Mouse (Mus musculus): ENCODE data around the gene Dohh. TPM values are rescaled to one million over a fixed set of nuclear protein-coding genes. Genes with fewer than 3 reads are reported as not detected.
A peak's percentile ranks its signal among the peaks of the same experiment; 100 is the strongest.

Dohh gene
- polyA plus RNA-seq, 1 experiment from 2014 or later, result 67.5 TPM

DNA sequence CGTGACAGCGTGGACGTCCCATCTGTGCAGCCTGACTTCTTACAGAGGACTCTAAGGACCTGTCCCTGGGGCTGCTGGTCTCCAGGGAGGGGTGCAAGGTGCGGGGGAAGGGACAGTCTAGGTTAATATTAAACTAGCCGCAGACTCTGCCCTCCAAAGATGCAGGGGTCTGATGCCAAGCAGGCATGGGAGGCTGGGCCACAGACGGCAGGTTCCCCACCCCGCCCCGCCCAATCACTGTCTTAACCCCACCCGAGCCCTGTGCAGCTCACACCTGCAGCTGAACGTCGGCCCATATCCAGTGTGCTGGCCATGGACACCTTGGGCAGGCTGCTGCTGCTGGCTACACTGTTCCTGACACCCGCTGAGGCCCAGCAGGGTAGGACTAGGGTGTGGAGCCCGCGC, 8.6 kb downstream of the Dohh start, which contains the start of gene Smim24:
TSS of gene Smim24 (plus strand) at position 271 of the 405 bp plus-strand sequence.
- H3K9ac ChIP-seq, result peak within 1 kb of the TSS; percentile 51
- H3K4me2 ChIP-seq (replicated peaks), result peak within 1 kb of the TSS; percentile 46
- peak within 1 kb of the TSS; percentile 40; the same call in 1 of the 2 replicates for H3K27ac ChIP-seq
- ATAC-seq (ENCODE audit: low FRiP score), result no peak
- H3K36me3 ChIP-seq, result peaks cover 15% of the 10 kb centered on the region
- no peaks in the 10 kb centered on the region for H3K9me3 ChIP-seq (replicated peaks)
- H3K4me1 ChIP-seq, result peaks cover 33% of the 10 kb centered on the region
- WGBS, result 65% methylated on average over 14 of the region's 14 CpGs
- 0 out of 2 replicates have a peak, but pooled peaks cover 5% of the 10 kb centered on the region for H3K27me3 ChIP-seq
- peak within 1 kb of the TSS; percentile 7; the same call in 1 of the 2 replicates for H3K4me3 ChIP-seq

DNA sequence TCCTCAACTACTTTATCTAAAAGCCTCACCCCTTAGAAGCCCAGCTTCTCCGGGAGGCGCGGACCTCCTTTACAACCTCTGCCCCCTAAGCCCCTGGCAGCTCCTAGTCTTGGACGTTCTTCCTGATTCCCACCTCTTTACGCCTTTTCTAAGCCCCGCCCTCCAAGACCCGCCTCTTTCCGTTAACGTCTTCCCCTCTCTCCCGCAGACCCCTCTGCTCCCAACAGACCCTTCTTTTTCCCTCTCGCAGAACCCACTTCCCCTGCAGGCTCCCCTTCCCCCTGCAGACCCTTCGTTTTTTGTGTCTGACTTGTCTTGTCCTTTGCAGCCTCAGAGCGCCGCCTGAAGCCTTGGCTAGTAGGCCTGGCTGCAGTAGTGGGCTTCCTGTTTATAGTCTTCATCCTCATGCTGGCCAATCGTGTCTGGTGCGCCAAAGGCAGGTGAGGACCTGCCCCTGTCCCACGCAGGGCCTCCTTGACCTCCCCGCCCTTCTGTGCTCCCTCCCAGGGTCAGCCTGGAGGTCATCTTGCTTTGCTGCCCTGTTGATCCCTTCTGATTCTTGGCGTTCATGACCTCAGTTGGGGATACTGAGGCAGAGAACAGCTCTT, 9.3 kb downstream of the Dohh start:
- no peak for ATAC-seq (ENCODE audit: low FRiP score)
- H3K4me3 ChIP-seq, result peak overlapping the region; percentile 7; the same call in 1 of the 2 replicates
- H3K4me1 ChIP-seq, result peaks cover 36% of the 10 kb centered on the region
- peak overlapping the region; percentile 51 for H3K9ac ChIP-seq
- H3K27ac ChIP-seq, result peak overlapping the region; percentile 40; the same call in 1 of the 2 replicates
- H3K9me3 ChIP-seq (replicated peaks), result no peaks in the 10 kb centered on the region
- H3K4me2 ChIP-seq (replicated peaks), result peak overlapping the region; percentile 46
- WGBS, result 9% methylated on average over 19 of the region's 19 CpGs
- 0 out of 2 replicates have a peak, but pooled peaks cover 5% of the 10 kb centered on the region for H3K27me3 ChIP-seq
- peaks cover 7% of the 10 kb centered on the region; the same call in 1 of the 2 replicates for H3K36me3 ChIP-seq

GRCm38 (mm10) chr10:81395127-81395526, 10.9 kb downstream of the Dohh start:
- peaks cover 46% of the 10 kb centered on the region for H3K4me1 ChIP-seq
- no peaks in the 10 kb centered on the region for H3K9me3 ChIP-seq (replicated peaks)
- WGBS, result 15% methylated on average over 5 of the region's 5 CpGs
- H3K9ac ChIP-seq, result 0 out of 2 replicates have a peak overlapping the region, but pooled peaks have one; percentile 5
- H3K27me3 ChIP-seq, result peaks cover 8% of the 10 kb centered on the region; the same call in 1 of the 2 replicates
- no peak overlapping the region for H3K27ac ChIP-seq
- no peak for ATAC-seq (ENCODE audit: low FRiP score)
- peaks cover 15% of the 10 kb centered on the region; the same call in 1 of the 2 replicates for H3K36me3 ChIP-seq
- H3K4me2 ChIP-seq (replicated peaks), result no peak overlapping the region
- H3K4me3 ChIP-seq, result no peak overlapping the region

GRCm38 (mm10) chr10:81395865-81396264, 11.6 kb downstream of the Dohh start:
- Histone ChIP-seq H3K9me3 (replicated peaks) (no peaks in the 10 kb centered on the region), H3K27ac (no peak overlapping the region), H3K4me1 (peaks cover 53% of the 10 kb centered on the region), H3K9ac (no peak overlapping the region), H3K4me3 (no peak overlapping the region), H3K36me3 (peaks cover 20% of the 10 kb centered on the region; the same call in 1 of the 2 replicates), H3K4me2 (replicated peaks) (no peak overlapping the region), H3K27me3 (peaks cover 8% of the 10 kb centered on the region; the same call in 1 of the 2 replicates)
- ATAC-seq (ENCODE audit: low FRiP score), result no peak
- 81% methylated on average over 4 of the region's 4 CpGs for WGBS

DNA sequence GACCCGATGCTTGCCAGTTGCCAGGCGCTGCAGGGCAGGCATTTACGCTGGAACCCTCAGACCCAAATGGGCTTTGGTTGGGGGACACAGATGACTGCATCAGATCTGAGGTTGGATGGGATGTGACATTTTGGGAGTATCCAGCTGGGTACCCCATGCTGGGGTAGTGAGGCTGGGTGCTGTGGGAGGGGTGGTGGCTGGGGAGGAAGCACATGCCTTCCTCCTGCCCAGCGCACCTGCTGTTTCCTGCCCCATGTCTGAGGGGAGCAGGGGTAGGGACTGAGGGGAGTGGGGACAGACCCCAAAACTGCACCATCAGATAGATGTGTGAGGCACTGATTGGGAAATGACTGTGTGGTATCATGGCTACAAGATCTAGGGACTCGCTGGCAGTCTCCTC, 12.5 kb downstream of the Dohh start:
- Histone ChIP-seq H3K4me1 (peaks cover 62% of the 10 kb centered on the region), H3K4me3 (no peak overlapping the region), H3K27ac (peak overlapping the region; percentile 30; the same call in 1 of the 2 replicates), H3K36me3 (peaks cover 16% of the 10 kb centered on the region; the same call in 1 of the 2 replicates), H3K27me3 (peaks cover 8% of the 10 kb centered on the region; the same call in 1 of the 2 replicates), H3K9ac (peak overlapping the region; percentile 45; the same call in 1 of the 2 replicates), H3K4me2 (replicated peaks) (no peak overlapping the region), H3K9me3 (replicated peaks) (no peaks in the 10 kb centered on the region)
- WGBS, result 45% methylated on average over 5 of the region's 5 CpGs
- ATAC-seq (ENCODE audit: low FRiP score), result no peak

DNA sequence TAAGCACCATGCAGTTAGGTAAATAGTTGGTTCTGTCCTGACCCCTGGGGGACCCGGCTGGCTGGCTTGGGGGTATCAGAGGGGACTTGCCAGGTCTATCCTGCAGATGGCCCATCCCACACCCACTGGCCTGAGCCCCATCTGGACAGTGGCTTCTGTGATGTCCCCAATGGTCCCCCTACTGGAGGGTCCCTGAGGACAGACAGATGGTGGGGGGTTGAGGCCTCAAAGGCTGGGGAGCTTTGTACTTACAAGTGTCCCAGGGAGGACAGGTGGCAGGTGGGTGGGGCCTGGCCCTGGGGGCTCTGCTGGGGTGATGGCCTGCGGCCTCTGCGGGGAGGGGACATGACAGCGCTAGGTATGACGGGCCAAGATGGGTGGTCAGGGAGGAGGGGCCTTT, 15.1 kb downstream of the Dohh start:
- peaks cover 18% of the 10 kb centered on the region for H3K36me3 ChIP-seq
- no peak for ATAC-seq (ENCODE audit: low FRiP score)
- H3K4me2 ChIP-seq (replicated peaks), result no peak overlapping the region
- peaks cover 69% of the 10 kb centered on the region for H3K4me1 ChIP-seq
- WGBS, result 68% methylated on average over 5 of the region's 5 CpGs
- H3K9ac ChIP-seq, result no peak overlapping the region
- no peak overlapping the region for H3K27ac ChIP-seq
- no peak overlapping the region for H3K4me3 ChIP-seq
- no peaks in the 10 kb centered on the region for H3K9me3 ChIP-seq (replicated peaks)
- H3K27me3 ChIP-seq, result peaks cover 8% of the 10 kb centered on the region

GRCm38 (mm10) chr10:81399798-81400308, 15.6 kb downstream of the Dohh start:
- peak overlapping the region; percentile 18; the same call in 1 of the 2 replicates for H3K9ac ChIP-seq
- peaks cover 13% of the 10 kb centered on the region for H3K27me3 ChIP-seq
- H3K4me3 ChIP-seq, result no peak overlapping the region
- H3K36me3 ChIP-seq, result peaks cover 23% of the 10 kb centered on the region
- WGBS, result 69% methylated on average over 18 of the region's 18 CpGs
- H3K4me2 ChIP-seq (replicated peaks), result peak overlapping the region; percentile 26
- ATAC-seq (ENCODE audit: low FRiP score), result no peak
- no peak overlapping the region for H3K27ac ChIP-seq
- peaks cover 69% of the 10 kb centered on the region for H3K4me1 ChIP-seq
- no peaks in the 10 kb centered on the region for H3K9me3 ChIP-seq (replicated peaks)

- H3K4me1 ChIP-seq, result peaks cover 69% of the 10 kb centered on the region
Measured at GRCm38 (mm10) chr10:81400371-81401204, 16.4 kb downstream of the Dohh start.

GRCm38 (mm10) chr10:81401205-81401520, 16.9 kb downstream of the Dohh start:
- H3K36me3 ChIP-seq, result peaks cover 35% of the 10 kb centered on the region
- no peaks in the 10 kb centered on the region for H3K9me3 ChIP-seq (replicated peaks)
- H3K27me3 ChIP-seq, result peaks cover 19% of the 10 kb centered on the region
- peaks cover 69% of the 10 kb centered on the region for H3K4me1 ChIP-seq
- no peak overlapping the region for H3K4me3 ChIP-seq
- no peak for ATAC-seq (ENCODE audit: low FRiP score)
- H3K4me2 ChIP-seq (replicated peaks), result peak overlapping the region; percentile 26; the same call in 1 of the 2 replicates
- WGBS, result 27% methylated on average over 10 of the region's 10 CpGs
- H3K9ac ChIP-seq, result no peak overlapping the region
- H3K27ac ChIP-seq, result peak overlapping the region; percentile 94

More at GRCm38 (mm10) chr10:81400371-81401204, 16.4 kb downstream of the Dohh start:
- no peak for ATAC-seq (ENCODE audit: low FRiP score)
- H3K27ac ChIP-seq, result peak overlapping the region; percentile 94
- peaks cover 15% of the 10 kb centered on the region for H3K27me3 ChIP-seq
- H3K36me3 ChIP-seq, result peaks cover 30% of the 10 kb centered on the region
- H3K4me3 ChIP-seq, result no peak overlapping the region
- H3K9ac ChIP-seq, result peak overlapping the region; percentile 38
- H3K4me2 ChIP-seq (replicated peaks), result peak overlapping the region; percentile 26
- 44% methylated on average over 22 of the region's 22 CpGs for WGBS
- no peaks in the 10 kb centered on the region for H3K9me3 ChIP-seq (replicated peaks)

GRCm38 (mm10) chr10:81401521-81402226, 17.4 kb downstream of the Dohh start:
- Histone ChIP-seq H3K4me3 (0 out of 2 replicates have a peak overlapping the region, but pooled peaks have one; percentile 5), H3K27ac (peak overlapping the region; percentile 94), H3K36me3 (peaks cover 35% of the 10 kb centered on the region), H3K4me2 (replicated peaks) (peak overlapping the region; percentile 26), H3K9me3 (replicated peaks) (no peaks in the 10 kb centered on the region), H3K27me3 (peaks cover 25% of the 10 kb centered on the region), H3K9ac (peak overlapping the region; percentile 39), H3K4me1 (peaks cover 69% of the 10 kb centered on the region)
- peak; percentile 76 for ATAC-seq (ENCODE audit: low FRiP score)
- WGBS, result 3% methylated on average over 18 of the region's 18 CpGs

- peak overlapping the region; percentile 26 for H3K4me2 ChIP-seq (replicated peaks)
- H3K27ac ChIP-seq, result peak overlapping the region; percentile 94
- peak overlapping the region; percentile 50; the same call in 1 of the 2 replicates for H3K9ac ChIP-seq
- peaks cover 35% of the 10 kb centered on the region for H3K36me3 ChIP-seq
- H3K9me3 ChIP-seq (replicated peaks), result no peaks in the 10 kb centered on the region
- no peak overlapping the region for H3K4me3 ChIP-seq
- 9% methylated on average over 7 of the region's 7 CpGs for WGBS
- no peak for ATAC-seq (ENCODE audit: low FRiP score)
- peaks cover 29% of the 10 kb centered on the region for H3K27me3 ChIP-seq
- peaks cover 69% of the 10 kb centered on the region for H3K4me1 ChIP-seq
Measured at GRCm38 (mm10) chr10:81402227-81402765, 18.1 kb downstream of the Dohh start.

All from hindbrain, embryonic 12.5 days (tissue).